Mouse (Mus musculus) midbrain, embryonic 14.5 days (tissue): ENCODE measurements around the gene Ccr1l1. TPM values are rescaled to one million over a fixed set of nuclear protein-coding genes. Genes with fewer than 3 reads are reported as not detected.

Experiments used
- ATAC-seq: fragments of 200-750 bp; cut with Nextera tagmentation; 2 replicates; pipeline ENCODE4 v1.8.0; 2017; ENCODE audit warnings: moderate number of reproducible peaks, moderate library complexity; ENCODE audit not compliant: low FRiP score, low TSS enrichment
- DNase-seq: peaks from one replicate; pipeline ENCODE4 v3.0.0-alpha.2; 2015
- H3K27ac ChIP-seq: fragments of 300-500 bp; sonication (generic); replicated peaks from 2 replicates; pipeline ENCODE4 v1.5.1; 2014; ENCODE audit warnings: mild to moderate bottlenecking, low read depth, low read length, moderate library complexity
- H3K27me3 ChIP-seq: fragments of 300-500 bp; sonication (generic); 2 replicates; pipeline ENCODE4 v1.6.1; 2014; ENCODE audit warnings: low read length, control low read depth, mixed read lengths; ENCODE audit not compliant: control insufficient read depth, insufficient read depth
- H3K36me3 ChIP-seq: fragments of 300-500 bp; sonication (generic); 2 replicates; pipeline ENCODE4 v1.6.1; 2014; ENCODE audit warnings: low read length, control low read depth; ENCODE audit not compliant: control insufficient read depth, insufficient read depth
- H3K4me1 ChIP-seq: fragments of 300-500 bp; sonication (generic); 2 replicates; pipeline ENCODE4 v1.6.1; 2014; ENCODE audit warnings: mild to moderate bottlenecking, antibody characterized with exemption, low read length, control low read depth; ENCODE audit not compliant: control insufficient read depth, insufficient read depth
- H3K4me2 ChIP-seq: fragments of 300-500 bp; sonication (generic); 2 replicates; pipeline ENCODE4 v1.6.1; 2014; ENCODE audit warnings: mild to moderate bottlenecking, low read length, moderate library complexity
- H3K4me3 ChIP-seq: fragments of 300-500 bp; sonication (generic); replicated peaks from 2 replicates; pipeline ENCODE4 v1.5.1; 2014; ENCODE audit warnings: low read depth, low read length
- H3K9ac ChIP-seq: fragments of 300-500 bp; sonication (generic); replicated peaks from 2 replicates; pipeline ENCODE4 v1.6.1; 2014; ENCODE audit warnings: mild to moderate bottlenecking, low read length, moderate library complexity
- H3K9me3 ChIP-seq: fragments of 300-500 bp; sonication (generic); 2 replicates; pipeline ENCODE4 v1.6.1; 2016; ENCODE audit warnings: low read length, control low read depth, mixed read lengths; ENCODE audit not compliant: control insufficient read depth
- WGBS: fragments of 180-500 bp; shearing (Covaris S2); extraction: QIAGEN DNeasy Blood & Tissue Kit; methylation state at CpG from one replicate; pipeline ENCODE4 v1.1.7; 2014; 5-methylcytosine and 5-hydroxymethylcytosine counted together
- polyA plus RNA-seq: library from polyadenylated mRNA; unstranded; fragments of >200 nt; fragmentation: Nextera tagmentation; extraction: Ambion mirVana; gene quantifications from 2 replicates; pipeline ENCODE4 v1.2.1, GENCODE M21; 2014

Ccr1l1 gene
- polyA plus RNA-seq, 1 experiment from 2014 or later = not detected

DNA sequence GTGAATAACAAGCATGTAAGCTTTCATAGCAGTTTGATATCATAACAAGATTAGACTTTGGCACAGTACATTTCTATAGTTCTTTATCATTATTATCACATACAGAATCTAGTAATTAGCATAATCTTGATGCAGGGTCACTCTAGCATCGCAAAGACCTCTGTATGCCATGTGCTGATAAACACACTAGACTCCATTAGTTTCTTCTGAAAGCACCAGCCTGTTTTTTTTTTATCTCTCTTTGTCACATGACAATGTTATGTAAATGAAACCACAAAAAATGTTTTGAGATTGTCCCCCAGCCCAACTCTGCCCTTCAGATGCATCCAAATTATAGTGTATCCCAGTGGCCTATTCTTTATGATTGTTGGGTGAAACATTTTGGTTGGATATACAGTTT lies 30.4 kb downstream of the Ccr1l1 start:
- DNase-seq (no peak), ATAC-seq (no peak)
- Histone ChIP-seq H3K27ac (no peak overlapping the region), H3K4me1 (no peaks in the 10 kb centered on the region), H3K27me3 (no peaks in the 10 kb centered on the region), H3K4me3 (no peak overlapping the region), H3K4me2 (no peak overlapping the region), H3K36me3 (no peaks in the 10 kb centered on the region), H3K9me3 (no peaks in the 10 kb centered on the region), H3K9ac (no peak overlapping the region)
- WGBS = 73% methylated on average over 1 of the region's 1 CpGs

DNA sequence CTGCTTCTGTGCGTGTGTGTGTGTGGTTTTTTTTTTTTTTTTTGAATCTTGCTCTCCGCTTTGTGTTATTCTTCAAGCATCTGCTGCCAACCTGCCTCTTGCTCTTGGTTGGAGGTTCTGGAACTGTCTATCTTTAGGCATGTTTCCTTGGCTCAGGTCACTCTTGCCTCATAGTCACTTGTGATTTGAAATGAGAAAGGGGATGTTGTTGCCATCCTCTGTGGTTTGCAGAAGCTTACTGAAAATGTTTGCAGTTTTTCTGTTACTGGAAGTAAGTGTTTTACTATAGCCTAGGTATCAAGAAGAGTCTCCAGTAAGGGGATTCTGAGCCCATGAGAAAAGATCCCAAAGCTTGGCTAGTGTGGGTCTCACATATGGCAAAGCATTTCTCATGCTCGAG lies 36.2 kb downstream of the Ccr1l1 start:
- Histone ChIP-seq H3K9me3 (no peaks in the 10 kb centered on the region), H3K27me3 (no peaks in the 10 kb centered on the region), H3K9ac (no peak overlapping the region), H3K4me2 (no peak overlapping the region), H3K36me3 (no peaks in the 10 kb centered on the region), H3K4me3 (no peak overlapping the region), H3K4me1 (no peaks in the 10 kb centered on the region), H3K27ac (no peak overlapping the region)
- DNase-seq (no peak), ATAC-seq (no peak)
- 92% methylated on average over 3 of the region's 3 CpGs for WGBS

DNA sequence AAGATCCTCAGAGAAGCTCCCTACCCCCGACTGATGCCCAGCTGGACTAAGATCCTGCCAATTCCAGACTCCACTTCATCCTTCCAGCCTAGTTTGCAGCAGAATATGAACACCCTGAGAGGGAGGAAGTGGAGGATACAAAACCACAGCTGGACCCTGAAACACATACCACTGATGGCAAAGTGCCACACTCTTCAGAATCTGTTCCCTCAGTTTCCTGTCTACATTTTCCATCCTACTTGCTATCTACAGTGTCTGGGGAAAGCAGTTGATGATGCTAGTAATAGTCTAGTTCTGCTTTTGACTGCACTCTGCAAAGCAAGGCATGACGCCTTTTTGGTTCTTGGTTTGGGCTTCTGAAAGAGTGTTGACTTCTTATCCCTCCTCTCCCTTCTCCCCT lies 36.9 kb downstream of the Ccr1l1 start:
- Histone ChIP-seq H3K27ac (no peak overlapping the region), H3K4me2 (no peak overlapping the region), H3K9me3 (no peaks in the 10 kb centered on the region), H3K27me3 (no peaks in the 10 kb centered on the region), H3K4me3 (no peak overlapping the region), H3K36me3 (no peaks in the 10 kb centered on the region), H3K4me1 (no peaks in the 10 kb centered on the region), H3K9ac (no peak overlapping the region)
- 80% methylated on average over 2 of the region's 2 CpGs for WGBS
- no peak for ATAC-seq
- no peak for DNase-seq

DNA sequence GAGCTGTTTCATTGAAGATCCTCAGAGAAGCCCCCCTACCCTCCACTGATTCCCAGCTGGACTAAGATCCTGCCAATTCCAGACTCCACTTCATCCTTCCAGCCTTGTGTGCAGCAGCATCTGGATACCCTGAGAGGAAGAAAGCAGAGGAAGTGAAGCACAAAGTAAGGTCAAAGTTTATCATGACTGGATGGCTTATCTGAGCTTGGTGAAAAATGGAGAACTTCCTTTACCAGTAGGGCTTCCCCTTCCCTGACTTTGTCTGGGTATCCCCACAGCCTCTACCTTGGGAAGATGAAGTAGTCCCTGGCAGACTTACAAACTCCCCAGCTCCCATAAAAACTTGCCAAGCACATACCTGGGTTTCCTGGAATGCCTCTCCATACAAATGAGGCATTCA lies 37.6 kb downstream of the Ccr1l1 start:
- H3K27ac ChIP-seq = no peak overlapping the region
- ATAC-seq (no peak), DNase-seq (no peak)
- no peak overlapping the region for H3K9ac ChIP-seq
- no peak overlapping the region for H3K4me2 ChIP-seq
- no peak overlapping the region for H3K4me3 ChIP-seq
- H3K36me3 ChIP-seq = no peaks in the 10 kb centered on the region
- H3K9me3 ChIP-seq = no peaks in the 10 kb centered on the region
- no peaks in the 10 kb centered on the region for H3K27me3 ChIP-seq
- no peaks in the 10 kb centered on the region for H3K4me1 ChIP-seq

DNA sequence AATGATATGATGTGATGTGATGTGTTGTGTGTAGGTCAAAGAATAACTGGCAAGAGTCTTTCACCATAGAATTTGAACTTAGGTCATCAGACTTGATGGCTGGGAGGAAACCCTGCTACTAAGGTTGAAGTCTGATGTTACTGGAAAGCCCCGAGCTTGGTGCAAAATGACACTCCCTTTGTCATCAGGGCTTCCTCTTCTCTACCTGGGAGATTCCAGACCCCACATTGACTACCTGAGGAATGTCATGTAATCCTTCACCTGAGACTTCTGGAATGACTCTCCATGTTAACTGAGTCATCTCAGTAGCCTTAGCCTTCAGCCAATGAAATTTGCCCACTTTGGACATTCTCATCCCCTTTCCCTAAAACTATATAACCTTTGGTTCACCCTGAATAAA lies 38.0 kb downstream of the Ccr1l1 start:
- Histone ChIP-seq H3K9me3 (no peaks in the 10 kb centered on the region), H3K9ac (no peak overlapping the region), H3K4me1 (no peaks in the 10 kb centered on the region), H3K27ac (no peak overlapping the region), H3K4me2 (no peak overlapping the region), H3K27me3 (no peaks in the 10 kb centered on the region), H3K36me3 (no peaks in the 10 kb centered on the region), H3K4me3 (no peak overlapping the region)
- ATAC-seq = no peak
- 75% methylated on average over 1 of the region's 1 CpGs for WGBS
- DNase-seq = no peak

DNA sequence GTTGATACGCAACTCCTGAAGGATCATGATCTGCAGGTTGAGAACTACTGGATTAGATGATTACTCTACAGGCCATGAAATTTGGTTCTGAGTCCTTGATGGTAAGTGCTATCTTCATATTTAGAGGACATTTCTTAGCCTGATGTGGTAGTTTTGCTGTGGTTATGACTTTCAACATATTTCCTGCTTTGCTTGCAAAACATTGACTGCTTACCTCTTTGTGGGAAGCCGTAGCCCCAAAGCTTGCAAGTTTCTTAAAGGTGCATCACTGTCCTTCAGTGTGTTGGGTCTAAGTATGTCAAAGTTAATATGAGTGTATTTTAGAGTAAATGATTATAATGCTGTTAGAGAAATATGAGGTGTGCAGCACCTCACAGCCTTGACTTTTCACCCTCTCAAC lies 40.2 kb downstream of the Ccr1l1 start:
- H3K4me2 ChIP-seq = no peak overlapping the region
- no peaks in the 10 kb centered on the region for H3K36me3 ChIP-seq
- no peaks in the 10 kb centered on the region for H3K9me3 ChIP-seq
- DNase-seq (no peak), ATAC-seq (no peak)
- H3K4me3 ChIP-seq = no peak overlapping the region
- H3K4me1 ChIP-seq = no peaks in the 10 kb centered on the region
- no peaks in the 10 kb centered on the region for H3K27me3 ChIP-seq
- no peak overlapping the region for H3K9ac ChIP-seq
- no peak overlapping the region for H3K27ac ChIP-seq
- WGBS = 97% methylated on average over 2 of the region's 2 CpGs

DNA sequence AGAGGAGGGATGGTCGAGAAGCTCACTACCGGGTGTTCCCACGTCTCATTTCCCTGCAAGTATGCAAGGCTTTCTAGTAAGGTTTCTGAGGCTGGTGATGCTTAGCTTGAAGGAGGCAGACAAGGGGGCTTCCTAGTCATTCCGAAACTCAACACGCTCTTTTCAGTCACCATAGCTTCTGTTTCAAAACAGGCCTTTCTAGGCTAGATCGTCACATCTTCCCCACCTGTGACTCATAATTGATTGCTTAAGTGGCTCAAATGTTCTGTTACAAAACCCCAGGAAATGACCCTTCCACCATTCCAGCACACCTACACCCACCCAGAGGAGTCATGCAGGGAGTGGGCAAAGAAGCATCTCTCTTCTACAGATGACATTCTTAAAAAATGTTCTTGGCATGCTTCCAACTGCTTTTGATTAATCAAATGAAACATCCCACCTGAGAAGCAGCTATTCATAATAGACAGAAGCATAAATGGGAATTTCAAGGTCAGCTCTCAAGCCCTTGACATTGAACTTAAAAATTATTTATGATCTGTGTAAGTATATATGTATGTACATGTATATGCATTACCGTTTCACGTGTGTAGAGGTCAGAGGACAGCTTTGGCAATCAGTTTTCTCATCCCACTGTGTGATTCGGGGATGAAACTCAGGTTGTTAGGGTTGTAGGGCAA lies 41.5 kb downstream of the Ccr1l1 start:
- H3K4me1 ChIP-seq = no peaks in the 10 kb centered on the region
- no peak overlapping the region for H3K9ac ChIP-seq
- DNase-seq (no peak), ATAC-seq (no peak)
- H3K27ac ChIP-seq = no peak overlapping the region
- H3K36me3 ChIP-seq = no peaks in the 10 kb centered on the region
- WGBS = 94% methylated on average over 9 of the region's 9 CpGs
- H3K4me3 ChIP-seq = no peak overlapping the region
- H3K27me3 ChIP-seq = no peaks in the 10 kb centered on the region
- H3K9me3 ChIP-seq = no peaks in the 10 kb centered on the region
- no peak overlapping the region for H3K4me2 ChIP-seq

DNA sequence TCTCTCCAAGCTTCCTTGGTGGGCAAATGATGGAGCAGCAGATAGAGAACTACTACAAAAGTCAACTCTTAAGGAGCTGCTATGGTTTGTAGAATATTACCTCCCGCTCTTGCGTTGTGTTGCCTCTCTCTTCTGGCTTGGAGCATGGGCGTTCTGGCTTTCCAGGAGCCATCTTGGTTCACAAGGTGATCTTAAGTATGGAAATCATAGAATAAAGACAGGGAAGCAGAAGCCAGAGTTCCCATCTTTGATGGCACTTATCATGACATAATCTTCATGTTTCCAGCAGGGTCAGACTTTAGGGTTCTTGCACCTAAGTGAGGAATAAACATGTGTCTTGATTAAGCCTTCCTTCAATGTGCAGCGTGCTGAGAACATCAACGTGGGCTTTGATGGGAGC lies 42.4 kb downstream of the Ccr1l1 start:
- Histone ChIP-seq H3K4me2 (no peak overlapping the region), H3K27ac (no peak overlapping the region), H3K4me3 (no peak overlapping the region), H3K4me1 (no peaks in the 10 kb centered on the region), H3K9me3 (no peaks in the 10 kb centered on the region), H3K36me3 (no peaks in the 10 kb centered on the region), H3K9ac (no peak overlapping the region), H3K27me3 (no peaks in the 10 kb centered on the region)
- no peak for DNase-seq
- WGBS = 90% methylated on average over 5 of the region's 5 CpGs
- ATAC-seq = no peak

DNA sequence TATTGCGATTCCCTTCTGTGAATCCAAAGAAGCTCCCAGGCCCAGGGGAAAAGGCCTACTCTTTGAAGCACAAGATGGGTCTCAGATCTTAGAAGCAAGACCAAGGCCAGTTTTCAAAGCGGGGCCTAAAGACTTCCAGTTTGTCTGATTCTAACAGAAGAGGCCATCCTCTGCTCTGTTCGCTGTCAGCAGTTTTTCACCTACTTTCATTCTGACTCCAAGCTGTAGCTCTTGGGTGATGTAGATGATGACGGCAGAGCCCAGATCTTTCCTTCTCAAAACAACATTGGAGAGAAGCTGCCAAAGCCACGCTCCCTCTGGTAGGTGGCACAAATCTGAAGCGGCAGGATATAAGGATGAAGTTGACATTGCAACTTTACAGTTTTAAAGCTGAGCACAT lies 42.9 kb downstream of the Ccr1l1 start:
- H3K9me3 ChIP-seq = no peaks in the 10 kb centered on the region

More for the DNA sequence above, 42.9 kb downstream of the Ccr1l1 start:
- Histone ChIP-seq H3K4me3 (no peak overlapping the region), H3K36me3 (no peaks in the 10 kb centered on the region), H3K9ac (no peak overlapping the region), H3K4me1 (no peaks in the 10 kb centered on the region), H3K27ac (no peak overlapping the region), H3K4me2 (no peak overlapping the region), H3K27me3 (no peaks in the 10 kb centered on the region)
- DNase-seq (no peak), ATAC-seq (no peak)
- WGBS = 96% methylated on average over 6 of the region's 6 CpGs
